Mouse (Mus musculus) spleen, adult 2 months (tissue): ENCODE measurements around the gene Dgka. TPM values are rescaled to one million over a fixed set of nuclear protein-coding genes. Genes with fewer than 3 reads are reported as not detected.
A peak's percentile ranks its signal among the peaks of the same experiment; 100 is the strongest.

ENCODE experiments used
- DNase-seq, 2 experiments: peaks; one replicate each; pipeline versions ENCODE4 v3.0.0 to v3.0.0-alpha.2; 2012 to 2021; ENCODE audit warnings: low spot score in 2 of 2, low read depth in 1 of 2
- H3K27ac ChIP-seq: fragments of 200-500 bp; 2 replicates; pipeline ENCODE4 v1.5.1; 2012; ENCODE audit warnings: low read length, inconsistent platforms; ENCODE audit not compliant: insufficient read depth
- H3K27me3 ChIP-seq: fragments of 200-500 bp; 2 replicates; pipeline ENCODE4 v1.6.1; 2012; ENCODE audit warnings: mild to moderate bottlenecking, moderate library complexity, low read length, inconsistent platforms; ENCODE audit not compliant: control insufficient read depth, insufficient read depth
- H3K36me3 ChIP-seq: fragments of 200-500 bp; 2 replicates; pipeline ENCODE4 v1.6.1; 2012; ENCODE audit warnings: mild to moderate bottlenecking, low read length, inconsistent platforms; ENCODE audit not compliant: control insufficient read depth, insufficient read depth
- H3K4me1 ChIP-seq: fragments of 200-500 bp; 2 replicates; pipeline ENCODE4 v1.6.1; 2011; ENCODE audit warnings: inconsistent platforms; ENCODE audit not compliant: control insufficient read depth, insufficient read depth, insufficient read length
- H3K4me3 ChIP-seq: fragments of 200-500 bp; 2 replicates; pipeline ENCODE4 v1.5.1; 2011; ENCODE audit warnings: mild to moderate bottlenecking, inconsistent platforms; ENCODE audit not compliant: insufficient read depth, insufficient read length; ENCODE audit errors: extremely low read depth
- CTCF ChIP-seq: fragments of 200-500 bp; IDR thresholded peaks from 2 replicates; pipeline ENCODE4 v1.5.1; 2011; ENCODE audit warnings: mild to moderate bottlenecking, inconsistent platforms; ENCODE audit not compliant: insufficient read depth, insufficient read length, insufficient replicate concordance; ENCODE audit errors: extremely low read depth
- POLR2A ChIP-seq: fragments of 200-500 bp; IDR thresholded peaks from 2 replicates; pipeline ENCODE4 v1.6.1; 2011; ENCODE audit warnings: low read depth, low read length, inconsistent platforms
- WGBS: fragments of 180-500 bp; shearing (Covaris S2); methylation state at CpG from one replicate; pipeline ENCODE4 v1.1.7; 2018; 5-methylcytosine and 5-hydroxymethylcytosine counted together
- polyA plus RNA-seq: library from polyadenylated mRNA; depleted of rRNA; stranded (reverse); fragments of >200 nt; gene quantifications from 2 replicates; pipeline ENCODE4 v1.2.3, GENCODE M21; 2012

Gene Dgka
- polyA plus RNA-seq, 1 experiment: 126 TPM

DNA sequence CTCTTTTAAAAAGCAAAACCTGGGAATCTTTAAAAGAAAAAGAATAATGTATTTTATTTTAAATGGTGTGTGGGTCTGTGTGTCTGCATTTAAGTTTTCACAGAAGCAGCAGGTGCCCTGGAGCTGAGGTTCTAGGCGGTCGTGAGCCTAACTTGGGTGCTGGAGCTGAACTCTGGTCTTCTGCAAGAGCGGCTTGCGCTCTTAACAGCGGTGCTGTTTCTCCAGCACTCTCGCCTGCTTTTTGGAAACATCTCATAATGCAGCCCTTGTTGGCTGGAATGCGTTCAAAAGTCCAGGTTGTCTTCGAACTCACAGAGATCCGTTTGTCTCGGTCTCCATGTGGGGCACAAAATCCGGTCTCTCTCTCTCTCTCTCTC, 39.4 kb downstream of the Dgka start:
- peak overlapping the region; percentile 44 for H3K4me3 ChIP-seq
- no peak for DNase-seq
- H3K27ac ChIP-seq: peak overlapping the region; percentile 17; the same call in 1 of the 2 replicates
- TF ChIP-seq CTCF (no peak), POLR2A (no peak)
- 19% methylated on average over 11 of the region's 11 CpGs for WGBS
- H3K4me1 ChIP-seq: peaks cover 3% of the 10 kb centered on the region; the same call in 1 of the 2 replicates
- no peaks in the 10 kb centered on the region for H3K27me3 ChIP-seq
- H3K36me3 ChIP-seq: peaks cover 4% of the 10 kb centered on the region

DNA sequence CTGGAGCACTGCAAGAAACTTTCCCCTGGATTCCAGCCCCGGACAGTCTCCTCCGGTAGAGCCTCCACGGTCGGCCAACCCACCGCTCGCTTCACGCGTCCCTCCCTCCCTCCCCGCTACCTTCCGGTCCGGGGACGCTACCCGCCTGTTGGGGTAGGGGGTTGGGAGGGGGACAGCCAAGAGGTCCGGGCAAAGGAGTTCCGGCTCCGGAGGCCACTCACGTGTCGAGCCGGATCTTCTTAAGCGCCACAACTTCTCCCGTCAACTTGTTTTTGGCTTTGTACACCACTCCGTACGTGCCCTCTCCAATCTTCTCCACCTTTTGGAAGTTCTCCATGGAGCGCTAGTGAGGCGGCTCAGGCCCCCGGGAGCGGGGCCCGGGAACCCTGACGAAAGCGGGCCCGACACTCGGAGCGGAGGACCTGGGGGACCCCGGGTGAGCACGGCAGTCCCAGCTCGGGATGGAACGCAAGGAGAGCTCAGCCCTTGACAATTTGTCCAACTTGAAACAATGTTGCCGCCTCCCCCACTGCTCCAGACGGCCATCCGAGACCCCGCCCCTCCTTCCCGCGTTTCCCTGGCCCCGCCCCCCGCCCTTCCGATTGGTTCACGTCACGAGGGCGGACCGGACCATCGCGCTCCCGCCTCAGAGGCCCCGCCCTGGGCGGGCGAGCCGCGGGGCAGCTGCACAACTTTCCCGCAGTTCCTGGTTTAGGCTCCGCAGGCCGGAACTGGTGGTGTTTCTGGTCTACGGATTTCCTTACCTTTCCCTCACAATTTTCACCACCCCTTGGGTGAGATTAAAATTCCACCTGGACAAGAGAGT, 40.0 kb downstream of the Dgka start, which contains the start of gene Cdk2:
Gene Cdk2 (minus strand): TSS at position 541 of the 826 bp plus-strand sequence.
- peaks cover 8% of the 10 kb centered on the region for H3K36me3 ChIP-seq
- H3K4me3 ChIP-seq: peak within 1 kb of the TSS; percentile 90
- no peaks in the 10 kb centered on the region for H3K27me3 ChIP-seq
- TF ChIP-seq CTCF: no peak
- peak; percentile 66 for TF ChIP-seq POLR2A
- peak within 1 kb of the TSS; percentile 86 for H3K27ac ChIP-seq
- WGBS: under 1% methylated on average over 61 of the region's 62 CpGs
- DNase-seq: peak; percentile 69 to 90
- peaks cover 3% of the 10 kb centered on the region; the same call in 1 of the 2 replicates for H3K4me1 ChIP-seq

DNA sequence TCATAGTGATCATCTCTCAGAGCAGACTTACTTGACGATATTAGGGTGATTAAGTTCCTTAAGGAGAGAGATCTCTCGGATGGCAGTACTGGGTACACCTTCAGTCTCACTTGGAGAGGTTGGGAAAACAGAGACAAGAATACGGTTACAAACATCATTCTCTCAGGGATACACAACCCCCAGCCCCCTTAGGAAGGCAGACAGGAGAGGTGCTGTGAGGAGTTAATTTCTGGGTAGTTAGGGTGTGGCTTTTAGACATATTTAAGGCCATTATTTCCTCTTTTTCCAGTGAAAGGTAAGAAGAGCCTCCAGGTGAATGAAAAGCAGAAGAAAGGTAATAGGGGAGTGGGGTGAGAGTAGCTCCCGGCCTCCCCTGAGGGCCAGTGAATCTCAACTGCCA, 40.8 kb downstream of the Dgka start, which contains the start of gene Pmel:
Gene Pmel (plus strand): TSS at position 301 of the 400 bp plus-strand sequence.
- Histone ChIP-seq H3K4me1 (peaks cover 3% of the 10 kb centered on the region; the same call in 1 of the 2 replicates), H3K36me3 (peaks cover 10% of the 10 kb centered on the region), H3K4me3 (peak within 1 kb of the TSS; percentile 90), H3K27ac (peak within 1 kb of the TSS; percentile 86), H3K27me3 (no peaks in the 10 kb centered on the region)
- no peak for DNase-seq
- WGBS: 31% methylated on average over 4 of the region's 4 CpGs
- TF ChIP-seq CTCF: no peak
- TF ChIP-seq POLR2A: no peak

DNA sequence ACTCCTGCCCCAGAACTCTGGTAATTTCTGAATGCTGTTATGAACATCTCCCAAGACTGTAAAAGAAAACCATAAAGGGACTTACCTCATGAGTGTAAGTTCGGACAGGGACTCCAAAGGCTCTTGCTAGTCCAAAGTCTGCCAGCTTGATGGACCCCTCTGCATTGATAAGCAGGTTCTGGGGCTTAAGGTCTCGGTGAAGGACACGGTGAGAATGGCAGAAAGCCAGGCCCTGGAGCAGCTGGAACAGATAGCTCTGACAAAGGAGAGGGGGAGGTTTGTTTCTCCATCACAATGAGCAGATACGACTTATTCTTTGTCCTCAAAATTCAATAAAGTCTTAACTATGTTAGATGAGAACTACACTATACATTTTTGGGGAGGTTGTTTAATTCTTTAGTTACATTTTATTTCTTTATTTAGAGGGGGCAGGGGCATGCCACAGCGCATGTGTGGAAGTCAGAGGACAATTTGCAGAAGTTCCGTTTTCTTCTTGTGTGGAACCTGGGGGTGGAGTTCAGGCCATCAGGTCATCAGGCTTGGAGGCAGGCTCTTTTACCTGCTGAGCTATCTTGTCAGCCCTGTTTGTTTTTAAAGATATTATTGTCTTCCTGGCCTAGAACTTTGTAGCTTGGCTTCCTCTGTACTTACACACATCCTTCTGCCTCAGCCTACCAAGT, 42.2 kb downstream of the Dgka start:
- WGBS: 65% methylated on average over 6 of the region's 6 CpGs
- H3K36me3 ChIP-seq: peaks cover 10% of the 10 kb centered on the region
- no peak overlapping the region for H3K27ac ChIP-seq

DNA sequence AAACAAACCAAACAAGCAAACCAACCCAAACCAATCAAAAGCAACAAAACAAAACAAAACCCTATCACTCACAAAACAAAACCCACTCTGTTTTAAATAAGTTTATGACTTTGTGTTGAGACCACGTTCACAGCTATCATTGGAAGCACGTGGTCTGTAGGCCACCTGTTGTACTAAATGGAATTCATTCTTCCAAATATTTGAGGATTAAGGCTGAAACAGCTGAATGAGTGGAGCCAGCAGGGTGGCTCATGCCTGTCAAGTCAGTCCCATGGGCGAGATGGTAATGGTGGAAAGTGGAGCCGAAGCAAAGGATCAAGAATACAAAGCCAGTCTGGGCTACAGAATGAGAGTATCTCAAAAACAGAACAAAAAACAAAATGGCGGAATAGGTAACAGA, 43.9 kb downstream of the Dgka start:
- peaks cover 8% of the 10 kb centered on the region; the same call in 1 of the 2 replicates for H3K4me1 ChIP-seq
- no peaks in the 10 kb centered on the region for H3K27me3 ChIP-seq
- peaks cover 10% of the 10 kb centered on the region for H3K36me3 ChIP-seq
- no peak overlapping the region for H3K27ac ChIP-seq
- TF ChIP-seq CTCF: no peak
- no peak for TF ChIP-seq POLR2A
- 95% methylated on average over 5 of the region's 5 CpGs for WGBS
- H3K4me3 ChIP-seq: no peak overlapping the region
- DNase-seq: no peak

More for the DNA sequence above, 42.2 kb downstream of the Dgka start:
- TF ChIP-seq POLR2A (no peak), CTCF (no peak)
- Histone ChIP-seq H3K4me3 (no peak overlapping the region), H3K27me3 (no peaks in the 10 kb centered on the region), H3K4me1 (peaks cover 3% of the 10 kb centered on the region; the same call in 1 of the 2 replicates)
- no peak for DNase-seq

DNA sequence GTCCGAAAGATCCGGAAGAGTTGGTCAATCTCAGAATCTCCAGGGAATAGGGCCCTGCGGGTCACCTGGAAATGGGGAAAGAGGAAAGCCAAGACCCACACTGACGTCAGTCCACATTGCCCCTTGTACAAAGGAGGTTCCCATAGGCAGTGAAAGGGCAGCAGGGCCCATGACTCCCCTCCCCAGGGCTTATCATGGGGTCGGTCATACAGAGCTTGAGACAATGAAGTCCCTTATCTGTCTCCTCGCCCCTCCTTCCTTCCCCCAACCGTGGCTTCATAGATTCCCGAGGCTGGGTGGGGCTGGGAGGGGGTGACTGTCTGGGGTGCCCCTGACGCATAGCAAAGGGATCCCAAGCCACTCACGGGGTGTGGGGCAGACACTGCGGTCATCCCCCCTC, 45.0 kb downstream of the Dgka start:
- no peak overlapping the region for H3K4me3 ChIP-seq
- H3K27ac ChIP-seq: no peak overlapping the region
- WGBS: 79% methylated on average over 11 of the region's 11 CpGs
- H3K36me3 ChIP-seq: peaks cover 10% of the 10 kb centered on the region
- TF ChIP-seq POLR2A (no peak), CTCF (no peak)
- H3K4me1 ChIP-seq: peaks cover 7% of the 10 kb centered on the region; the same call in 1 of the 2 replicates
- no peak for DNase-seq
- H3K27me3 ChIP-seq: no peaks in the 10 kb centered on the region

DNA sequence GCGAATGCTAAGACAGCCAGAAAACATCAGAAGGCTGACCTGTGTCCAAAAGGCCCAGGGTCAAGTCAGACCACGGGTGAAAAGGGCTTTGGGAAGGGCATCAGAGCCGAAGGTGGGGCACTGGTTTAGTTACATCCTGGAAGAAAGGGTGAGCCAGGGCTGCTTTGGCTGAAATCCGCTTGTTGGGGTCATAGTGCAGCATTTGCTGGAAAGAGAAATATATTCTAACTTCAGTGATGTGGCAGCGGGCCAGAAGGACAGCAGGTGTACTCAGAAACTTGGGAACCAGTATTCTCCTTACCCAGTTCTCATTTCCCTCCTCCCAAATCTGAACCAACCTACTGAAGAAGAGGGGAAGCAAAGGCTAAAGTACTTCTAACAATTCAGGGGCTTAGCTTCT, 45.6 kb downstream of the Dgka start:
- H3K36me3 ChIP-seq: peaks cover 10% of the 10 kb centered on the region
- H3K27me3 ChIP-seq: no peaks in the 10 kb centered on the region
- WGBS: 87% methylated on average over 5 of the region's 5 CpGs
- H3K4me1 ChIP-seq: peaks cover 7% of the 10 kb centered on the region; the same call in 1 of the 2 replicates
- no peak for DNase-seq
- no peak overlapping the region for H3K27ac ChIP-seq
- TF ChIP-seq POLR2A (no peak), CTCF (no peak)
- H3K4me3 ChIP-seq: no peak overlapping the region
